16 mouse cellular contexts compared by ENCODE assay signal in the genomic region with DNA sequence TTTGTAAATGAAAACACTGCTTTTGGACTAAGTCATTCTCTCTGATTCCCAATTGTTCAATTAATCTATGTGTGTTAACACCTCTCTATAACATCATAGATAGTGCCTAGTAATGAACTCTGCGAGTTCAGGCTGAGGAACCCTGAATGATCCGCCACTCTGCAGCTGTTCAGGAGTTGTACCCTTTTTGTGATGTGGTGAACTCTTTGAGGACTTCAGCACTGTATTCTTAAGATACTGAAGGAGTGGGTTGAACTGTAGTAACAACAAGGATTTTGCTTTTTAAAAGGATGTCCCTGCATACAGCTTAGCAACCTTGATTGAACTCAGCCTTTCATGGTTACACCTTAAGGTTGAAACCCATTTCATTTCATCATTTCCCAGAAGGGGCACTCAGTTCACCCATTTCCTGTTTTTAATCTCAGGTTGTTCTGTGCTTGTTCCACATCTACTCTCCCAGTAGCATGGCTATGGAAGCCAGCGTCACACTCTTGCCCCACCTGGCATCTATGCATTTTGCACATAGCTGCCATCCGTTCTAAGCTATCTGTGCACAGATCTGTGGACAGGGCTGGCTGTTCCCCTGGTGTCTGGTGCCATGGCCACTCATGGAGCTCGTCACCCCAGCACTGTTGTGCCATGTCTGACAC. TPM values are rescaled to one million over a fixed set of nuclear protein-coding genes. Genes with fewer than 3 reads are reported as not detected.
DNase-seq lines count a peak whose midpoint lies in the region; ATAC-seq and TF ChIP-seq lines count a peak whose summit lies in the region.
"Had no signal": no experiment of that assay in that cellular context is flagged by ENCODE, and none has a peak within 500 bp of the region (broad histone marks: within the 10 kb centered on the region; RNA-seq: fewer than 3 reads in every experiment).

No protein-coding gene starts in this region.

- DNase-seq in heart, adult 11 months = peak; percentile 81
- DNase-seq in G1E (ENCODE audit: low spot score) = no peak
- no peak for DNase-seq in liver, embryonic 14.5 days (ENCODE audit: low read depth in 3 of 3, low spot score in 3 of 3)
- DNase-seq in thymus, postnatal 10 days (ENCODE audit: low spot score in 2 of 2) = peak; percentile 60 to 67
- DNase-seq in forebrain, postnatal 0 days = no peak
- DNase-seq in kidney, adult 9 months = no peak
- no peak for DNase-seq in right cerebral cortex, postnatal 25 days
- DNase-seq: cerebellum, adult 18-20 months; kidney, adult 11 months; lung, postnatal 36 days; retina, postnatal 1 day had no signal

- H3K4me3 ChIP-seq in heart, embryonic 11.5 days (ENCODE audit: low read depth, low read length) = no peak overlapping the region
- peak overlapping the region; percentile 43; the same call in 1 of the 2 replicates for H3K4me3 ChIP-seq in G1E (ENCODE audit: low read depth, low read length)
- H3K4me3 ChIP-seq in liver, embryonic 14.5 days (ENCODE audit: insufficient read depth in 1 of 2, low read depth in 2 of 2, low read length in 2 of 2) = no peak overlapping the region
- H3K4me3 ChIP-seq in forebrain, postnatal 0 days (ENCODE audit: low read depth, low read length) = no peak overlapping the region
- H3K4me3 ChIP-seq: heart, embryonic 13.5 days; hindbrain, embryonic 13.5 days; midbrain, embryonic 13.5 days had no signal

- ATAC-seq in heart, embryonic 11.5 days (replicated peaks; ENCODE audit: insufficient number of reproducible peaks, low FRiP score, low TSS enrichment) = no peak
- no peak for ATAC-seq in G1E (ENCODE audit: extremely low read depth, insufficient number of reproducible peaks, low FRiP score, poor library complexity, severe bottlenecking)
- ATAC-seq in liver, embryonic 14.5 days (ENCODE audit: insufficient read depth) = no peak
- no peak for ATAC-seq in forebrain, postnatal 0 days
- ATAC-seq: forebrain, embryonic 14.5 days; midbrain, embryonic 13.5 days had no signal

- no peaks in the 10 kb centered on the region for H3K9me3 ChIP-seq in heart, embryonic 11.5 days (replicated peaks; ENCODE audit: control insufficient read depth, low read length)
- H3K9me3 ChIP-seq in G1E (replicated peaks) = no peaks in the 10 kb centered on the region
- no peaks in the 10 kb centered on the region for H3K9me3 ChIP-seq in liver, embryonic 14.5 days (ENCODE audit: control insufficient read depth, low read length)
- H3K9me3 ChIP-seq in forebrain, postnatal 0 days (ENCODE audit: low read length) = no peaks in the 10 kb centered on the region
- H3K9me3 ChIP-seq: heart, embryonic 13.5 days; hindbrain, embryonic 13.5 days; midbrain, embryonic 13.5 days had no signal

- no peak overlapping the region for H3K9ac ChIP-seq in heart, embryonic 11.5 days (ENCODE audit: low read depth, low read length)
- peak overlapping the region; percentile 31; the same call in 1 of the 2 replicates for H3K9ac ChIP-seq in liver, embryonic 14.5 days (replicated peaks)
- H3K9ac ChIP-seq in forebrain, postnatal 0 days = no peak overlapping the region
- H3K9ac ChIP-seq: heart, embryonic 13.5 days; hindbrain, embryonic 13.5 days; midbrain, embryonic 13.5 days had no signal

- 0 out of 2 replicates have a peak, but pooled peaks cover 2% of the 10 kb centered on the region for H3K4me1 ChIP-seq in heart, embryonic 11.5 days (ENCODE audit: control insufficient read depth, insufficient read depth, low read length)
- peaks cover 92% of the 10 kb centered on the region for H3K4me1 ChIP-seq in G1E (ENCODE audit: insufficient read depth, low read depth, low read length)
- H3K4me1 ChIP-seq in liver, embryonic 14.5 days (replicated peaks; ENCODE audit: control insufficient read depth in 2 of 2, insufficient read depth in 2 of 2, low read length in 1 of 2) = peaks cover 61 to 66% of the 10 kb centered on the region in 2 experiments
- no peaks in the 10 kb centered on the region for H3K4me1 ChIP-seq in forebrain, postnatal 0 days (ENCODE audit: insufficient read depth)
- H3K4me1 ChIP-seq: heart, embryonic 13.5 days; hindbrain, embryonic 13.5 days; midbrain, embryonic 13.5 days had no signal

- no peak overlapping the region for H3K4me2 ChIP-seq in heart, embryonic 11.5 days
- H3K4me2 ChIP-seq in liver, embryonic 14.5 days (ENCODE audit: low read depth) = no peak overlapping the region
- H3K4me2 ChIP-seq in forebrain, postnatal 0 days (ENCODE audit: low read depth) = no peak overlapping the region
- H3K4me2 ChIP-seq: heart, embryonic 13.5 days; hindbrain, embryonic 13.5 days; midbrain, embryonic 13.5 days had no signal

- no peaks in the 10 kb centered on the region for H3K36me3 ChIP-seq in heart, embryonic 11.5 days (ENCODE audit: control insufficient read depth, insufficient read depth, low read length)
- peaks cover 89% of the 10 kb centered on the region for H3K36me3 ChIP-seq in G1E (replicated peaks)
- H3K36me3 ChIP-seq in liver, embryonic 14.5 days (replicated peaks; ENCODE audit: control insufficient read depth, insufficient read depth, low read depth) = peaks cover 33% of the 10 kb centered on the region
- H3K36me3 ChIP-seq in forebrain, postnatal 0 days (ENCODE audit: insufficient read depth) = no peaks in the 10 kb centered on the region
- H3K36me3 ChIP-seq: heart, embryonic 13.5 days; hindbrain, embryonic 13.5 days; midbrain, embryonic 13.5 days had no signal

- no peaks in the 10 kb centered on the region for H3K27me3 ChIP-seq in heart, embryonic 11.5 days (ENCODE audit: control insufficient read depth, insufficient read depth, low read length)
- no peaks in the 10 kb centered on the region for H3K27me3 ChIP-seq in G1E (ENCODE audit: insufficient read depth, low read length)
- no peaks in the 10 kb centered on the region for H3K27me3 ChIP-seq in liver, embryonic 14.5 days (ENCODE audit: control insufficient read depth, insufficient read depth, low read length)
- no peaks in the 10 kb centered on the region for H3K27me3 ChIP-seq in forebrain, postnatal 0 days (ENCODE audit: insufficient read depth, low read length)
- H3K27me3 ChIP-seq: heart, embryonic 13.5 days; hindbrain, embryonic 13.5 days; midbrain, embryonic 13.5 days had no signal

- no peak for TF ChIP-seq CTCF in G1E (IDR thresholded peaks at IDR 0.05; ENCODE audit: low read depth, low read length)
- TF ChIP-seq CTCF in liver, embryonic 14.5 days (IDR thresholded peaks at IDR 0.05; ENCODE audit: low read depth) = no peak
- no peak for TF ChIP-seq CTCF in forebrain, postnatal 0 days (IDR thresholded peaks at IDR 0.05; ENCODE audit: low read depth)

- WGBS in heart, embryonic 11.5 days (ENCODE audit: insufficient replicate concordance) = 85% methylated on average over 5 of the region's 5 CpGs
- 57% methylated on average over 5 of the region's 5 CpGs for WGBS in liver, embryonic 14.5 days (ENCODE audit: insufficient replicate concordance)
- 93% methylated on average over 5 of the region's 5 CpGs for WGBS in forebrain, postnatal 0 days

- no peak for TF ChIP-seq EP300 in liver, embryonic 14.5 days (IDR thresholded peaks at IDR 0.05; ENCODE audit: low read depth)

- H3K27ac ChIP-seq in heart, embryonic 11.5 days (ENCODE audit: low read depth, low read length) = no peak overlapping the region
- peak overlapping the region; percentile 100 for H3K27ac ChIP-seq in liver, embryonic 14.5 days
- no peak overlapping the region for H3K27ac ChIP-seq in forebrain, postnatal 0 days (ENCODE audit: low read depth, low read length)
- H3K27ac ChIP-seq: heart, embryonic 13.5 days; hindbrain, embryonic 13.5 days; midbrain, embryonic 13.5 days had no signal

RNA-seq across cellular contexts. Expression of a gene that starts 41.2 kb away (rescaled TPM):
- 7.0 and 7.6 TPM in 2 replicates for polyA plus RNA-seq in heart, embryonic 11.5 days (2014; fragmentation: Nextera tagmentation; extraction: Ambion mirVana)
- total RNA-seq in G1E (2014; fragmentation: Nextera tagmentation) (143 and 149 TPM in 2 replicates), G1E (2017) (60.5 and 70.1 TPM in 2 replicates)
- 214 and 245 TPM in 2 replicates for polyA plus RNA-seq in G1E (2012)
- polyA plus RNA-seq in liver, embryonic 14.5 days (2012; rRNA removed) = 63.3 and 65.4 TPM in 2 replicates
- 46.6 and 60.5 TPM in 2 replicates for polyA plus RNA-seq in liver, embryonic 14.5 days (2014; fragmentation: Nextera tagmentation; extraction: Ambion mirVana)
- 4.9 and 6.9 TPM in 2 replicates for total RNA-seq in forebrain, postnatal 0 days (2014; rRNA removed)
- polyA plus RNA-seq in forebrain, postnatal 0 days (2015; fragmentation: Nextera tagmentation; extraction: Ambion mirVana) = 1.8 TPM in 2 replicates

Comparison
In these comparisons a context has a peak if more than half of its experiments do, and no peak if none do; other contexts are left out.
1. DNase-seq: peak in heart, adult 11 months (single experiment) and thymus, postnatal 10 days (2 of 2); none in G1E (single experiment), liver, embryonic 14.5 days (0 of 3), forebrain, postnatal 0 days (single experiment), kidney, adult 9 months (single experiment) and right cerebral cortex, postnatal 25 days (single experiment).